Mouse (Mus musculus): ENCODE data around the gene Tmem274. TPM values are rescaled to one million over a fixed set of nuclear protein-coding genes. Genes with fewer than 3 reads are reported as not detected.

The Tmem274 gene
- total RNA-seq, 2 experiments from 2014 or later = not detected

- no peak for DNase-seq (ENCODE audit: low spot score in 2 of 2)
These were observed 44.1 kb downstream of the Tmem274 start for GRCm38 (mm10) chr4:149521258-149521657.

- no peak for DNase-seq (ENCODE audit: low spot score in 2 of 2)
These were observed 46.8 kb downstream of the Tmem274 start for GRCm38 (mm10) chr4:149523961-149524360.

GRCm38 (mm10) chr4:149525170-149525569 lies 48.0 kb downstream of the Tmem274 start:
- DNase-seq (ENCODE audit: low spot score in 2 of 2) = no peak

GRCm38 (mm10) chr4:149525811-149526210 lies 48.6 kb downstream of the Tmem274 start:
- DNase-seq (ENCODE audit: low spot score in 2 of 2) = no peak

GRCm38 (mm10) chr4:149526330-149526729 lies 49.2 kb downstream of the Tmem274 start:
- no peak for DNase-seq (ENCODE audit: low spot score in 2 of 2)

- no peak for DNase-seq (ENCODE audit: low spot score in 2 of 2)
These were observed 50.6 kb downstream of the Tmem274 start for GRCm38 (mm10) chr4:149527621-149528354.

- no peak for DNase-seq (ENCODE audit: low spot score in 2 of 2)
These were observed 52.5 kb downstream of the Tmem274 start for GRCm38 (mm10) chr4:149529691-149530090.

Other genes starting within 250 kb of the Tmem274 start
- 100 to 1,000 TPM; 383 to 410 TPM for gene Kif1b, start 169.7 kb upstream of the Tmem274 start, total RNA-seq (2021)
- gene Ube4b, start 50.6 kb upstream of the Tmem274 start, total RNA-seq (2021) = 100 to 1,000 TPM; 102 to 108 TPM
- gene Rbp7, start 22.4 kb upstream of the Tmem274 start, total RNA-seq (2021) = not detected
- gene Nmnat1, start 7.8 kb downstream of the Tmem274 start, total RNA-seq (2021) = 1 to 10 TPM; 7.7 to 9.5 TPM
- gene Lzic, start 7.9 kb downstream of the Tmem274 start, total RNA-seq (2021) = 10 to 100 TPM; 14.1 to 14.2 TPM
- gene Ctnnbip1, start 40.9 kb downstream of the Tmem274 start, total RNA-seq (2021) = 10 to 100 TPM; 29.6 to 33.4 TPM
- 100 to 1,000 TPM; 839 to 867 TPM for gene Clstn1, start 109.1 kb downstream of the Tmem274 start, total RNA-seq (2021)
- gene Pik3cd, start 225.2 kb downstream of the Tmem274 start, total RNA-seq (2021) = 10 to 100 TPM; 21.4 to 26.3 TPM

All from layer of hippocampus, adult 18-20 months (tissue).